Mouse (Mus musculus) activated CD4-positive, CD25-positive, alpha-beta regulatory T cell, adult 4 months (primary cell): ENCODE data around the gene Htr6. TPM values are rescaled to one million over a fixed set of nuclear protein-coding genes. Genes with fewer than 3 reads are reported as not detected.

ENCODE experiments used
- ATAC-seq: one replicate; pipeline ENCODE4 v1.8.0; 2017
- polyA plus RNA-seq, 2 experiments: library from polyadenylated mRNA; unstranded; fragments of 100-300 nt; shearing (Covaris generic); gene quantifications; one replicate each; pipeline ENCODE4 v1.2.1; 2017

Gene Htr6
- not detected for polyA plus RNA-seq

- no peak for ATAC-seq
Measured at GRCm38 (mm10) chr4:139075041-139075711, at the start of gene Htr6. Htr6 (minus strand) TSS chr4:139075570.

- ATAC-seq, result no peak
Measured at GRCm38 (mm10) chr4:139124940-139125339, 49.6 kb upstream of the Htr6 start.

GRCm38 (mm10) chr4:139122557-139122956 is 47.2 kb upstream of the Htr6 start:
- no peak for ATAC-seq

GRCm38 (mm10) chr4:139120998-139121397 is 45.6 kb upstream of the Htr6 start:
- no peak for ATAC-seq

GRCm38 (mm10) chr4:139120281-139120814 is 45.0 kb upstream of the Htr6 start:
- no peak for ATAC-seq

- no peak for ATAC-seq
Measured at GRCm38 (mm10) chr4:139116356-139117063, 41.1 kb upstream of the Htr6 start.

GRCm38 (mm10) chr4:139115721-139116120 is 40.4 kb upstream of the Htr6 start:
- ATAC-seq, result no peak

- no peak for ATAC-seq
Measured at GRCm38 (mm10) chr4:139112482-139112881, 37.1 kb upstream of the Htr6 start.

GRCm38 (mm10) chr4:139111421-139111820 is 36.1 kb upstream of the Htr6 start:
- no peak for ATAC-seq

GRCm38 (mm10) chr4:139110858-139111257 is 35.5 kb upstream of the Htr6 start:
- ATAC-seq, result no peak

- ATAC-seq, result no peak
Measured at GRCm38 (mm10) chr4:139105453-139105852, 30.1 kb upstream of the Htr6 start.

- ATAC-seq, result no peak
Measured at GRCm38 (mm10) chr4:139101546-139101945, 26.2 kb upstream of the Htr6 start.

GRCm38 (mm10) chr4:139100326-139100725 is 25.0 kb upstream of the Htr6 start:
- no peak for ATAC-seq

GRCm38 (mm10) chr4:139096201-139096600 is 20.8 kb upstream of the Htr6 start:
- ATAC-seq, result no peak

- no peak for ATAC-seq
Measured at GRCm38 (mm10) chr4:139095406-139095805, 20.0 kb upstream of the Htr6 start.

GRCm38 (mm10) chr4:139093196-139093530 is 17.8 kb upstream of the Htr6 start:
- no peak for ATAC-seq

- no peak for ATAC-seq
Measured at GRCm38 (mm10) chr4:139092356-139093195, 17.2 kb upstream of the Htr6 start, which contains the start of gene Nbl1. Nbl1 (minus strand) TSS chr4:139092993.

GRCm38 (mm10) chr4:139091478-139092355 is 16.3 kb upstream of the Htr6 start:
- no peak for ATAC-seq

- ATAC-seq, result no peak
Measured at GRCm38 (mm10) chr4:139091066-139091465, 15.7 kb upstream of the Htr6 start.

- ATAC-seq, result no peak
Measured at GRCm38 (mm10) chr4:139090303-139090940, 15.1 kb upstream of the Htr6 start.

- ATAC-seq, result no peak
Measured at GRCm38 (mm10) chr4:139088982-139089671, 13.8 kb upstream of the Htr6 start.
